Mouse (Mus musculus) cerebellum, adult (tissue): ENCODE data around the gene Rbm17.
"Not testable (repeated sequence)": the region's sequence is repeated elsewhere in the genome, so short reads cannot be mapped to it uniquely, and the experiment has no call there.

Experiments
- ATAC-seq: cut with Nextera tagmentation; 2 replicates; pipeline ENCODE4 v1.9.2; 2017; ENCODE audit warnings: mild to moderate bottlenecking, moderate library complexity, mixed read lengths; ENCODE audit not compliant: insufficient number of reproducible peaks, low FRiP score, low TSS enrichment

The Rbm17 gene

DNA sequence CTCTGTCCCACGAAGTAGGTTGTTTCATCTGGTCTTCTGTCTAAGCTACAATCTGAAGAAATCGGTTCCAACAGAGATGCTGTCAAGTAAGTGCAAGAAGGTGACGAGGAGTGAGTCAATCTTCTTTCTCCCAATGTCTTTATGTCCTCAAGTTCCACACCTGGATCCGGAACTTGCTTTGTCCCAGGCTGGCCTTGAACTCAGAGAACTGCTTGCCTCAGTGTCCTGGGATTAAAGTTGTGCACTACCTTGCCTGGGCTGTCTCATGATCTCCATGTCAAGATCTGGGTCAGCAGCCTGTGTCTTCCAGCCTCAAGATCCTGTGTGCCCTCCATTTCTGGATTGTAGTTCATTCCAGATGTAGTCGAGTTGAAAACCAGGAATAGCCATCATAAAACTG is at the start of gene Rbm17:
TSS of gene Rbm17 (minus strand) at position 101 of the 400 bp plus-strand sequence.
- ATAC-seq = no peak

DNA sequence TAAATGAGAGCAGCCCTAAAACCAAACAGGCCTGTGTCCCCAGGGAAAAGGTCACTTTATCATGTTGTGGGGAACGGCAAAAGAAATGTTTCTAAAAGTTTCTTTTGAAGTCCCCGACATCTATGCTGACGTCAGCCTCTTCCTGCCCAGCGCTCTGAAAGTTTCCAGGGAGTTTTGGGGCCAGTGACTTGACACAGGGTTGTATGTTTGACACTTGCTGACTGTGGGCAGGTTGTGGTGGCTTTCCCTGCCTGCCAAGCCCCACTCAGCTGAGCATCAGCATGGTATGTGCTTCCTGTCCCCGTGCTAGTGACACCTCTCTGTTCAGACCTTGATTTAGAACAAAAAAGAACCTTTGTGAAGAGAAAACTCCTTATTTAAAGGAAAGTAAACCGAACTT is 49.4 kb upstream of the Rbm17 start:
- no peak for ATAC-seq

DNA sequence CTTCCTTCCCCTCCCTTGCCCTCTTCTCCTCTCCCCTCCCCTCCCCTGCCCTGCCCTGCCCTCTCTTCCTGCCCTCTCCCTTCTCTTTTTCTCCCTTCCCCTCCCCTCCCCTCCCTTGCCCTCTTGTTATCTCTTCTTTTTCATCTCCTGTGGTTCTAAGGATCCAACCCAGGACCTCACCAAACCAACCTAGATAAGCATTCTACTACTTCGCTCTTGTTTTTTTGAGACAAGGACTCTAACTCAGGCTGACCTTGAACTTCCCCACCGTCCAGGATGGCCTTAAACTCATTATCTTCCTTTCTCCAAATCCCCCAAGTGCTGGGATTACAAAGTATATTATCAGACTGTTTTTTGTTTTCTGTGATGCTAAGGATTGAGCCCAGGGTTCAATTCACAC is 48.8 kb upstream of the Rbm17 start:
- ATAC-seq = no peak

DNA sequence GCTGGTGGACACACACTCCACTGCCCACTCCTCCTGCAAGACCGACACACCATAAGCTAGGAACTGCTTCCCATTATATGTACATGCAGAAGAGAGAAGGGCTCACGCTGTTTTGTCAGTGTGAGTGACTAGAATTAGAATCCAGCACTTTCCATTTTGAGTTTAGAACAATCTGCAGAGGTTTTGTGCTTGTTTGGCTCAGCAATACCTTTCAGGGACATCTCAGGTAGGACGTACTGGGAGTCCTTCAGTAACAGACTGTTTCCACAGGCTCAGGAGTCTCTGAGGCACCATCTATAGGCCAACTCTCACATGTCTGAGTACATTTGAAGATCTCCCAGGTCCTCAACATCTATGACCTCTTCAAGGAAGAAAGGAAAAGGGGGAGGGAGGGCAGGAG is 48.2 kb upstream of the Rbm17 start:
- no peak for ATAC-seq

DNA sequence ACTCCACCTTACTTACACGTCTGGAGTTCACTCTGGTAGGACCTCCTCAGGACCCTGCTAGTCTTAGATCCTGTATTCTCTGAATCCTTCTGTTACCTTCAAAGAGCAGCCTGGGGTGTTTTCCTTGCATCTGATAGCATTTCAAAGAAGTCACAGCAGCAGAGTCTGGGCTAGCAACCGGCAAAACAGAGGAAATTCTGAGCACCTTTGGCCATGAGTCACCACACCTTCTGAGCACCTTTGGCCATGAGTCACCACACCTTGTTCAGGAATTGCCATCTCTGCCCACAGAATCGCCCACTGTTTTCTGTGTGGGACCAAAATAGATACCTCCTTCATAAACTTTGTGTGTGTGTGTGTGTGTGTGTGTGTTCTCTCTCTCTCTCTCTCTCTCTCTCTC is 47.5 kb upstream of the Rbm17 start:
- ATAC-seq = no peak

DNA sequence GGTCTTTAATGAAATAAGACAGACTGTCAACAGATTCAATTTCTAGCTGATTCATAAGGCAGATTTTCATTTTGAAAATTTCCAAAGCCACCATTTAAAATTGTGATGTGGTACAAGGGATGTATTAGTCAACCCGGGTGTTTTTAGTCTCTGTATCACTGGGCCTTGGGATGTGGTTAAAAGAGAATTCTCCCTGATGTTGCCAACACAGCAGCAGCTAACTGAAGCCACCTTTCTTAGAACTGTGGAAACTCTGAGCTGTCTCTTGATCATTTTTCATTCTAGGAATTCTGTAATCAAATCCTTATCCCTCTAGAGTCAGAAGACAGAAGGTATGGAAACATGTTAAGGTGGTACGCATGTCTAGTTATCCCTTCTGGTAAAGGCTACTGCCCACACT is 41.3 kb upstream of the Rbm17 start:
- ATAC-seq = no peak

DNA sequence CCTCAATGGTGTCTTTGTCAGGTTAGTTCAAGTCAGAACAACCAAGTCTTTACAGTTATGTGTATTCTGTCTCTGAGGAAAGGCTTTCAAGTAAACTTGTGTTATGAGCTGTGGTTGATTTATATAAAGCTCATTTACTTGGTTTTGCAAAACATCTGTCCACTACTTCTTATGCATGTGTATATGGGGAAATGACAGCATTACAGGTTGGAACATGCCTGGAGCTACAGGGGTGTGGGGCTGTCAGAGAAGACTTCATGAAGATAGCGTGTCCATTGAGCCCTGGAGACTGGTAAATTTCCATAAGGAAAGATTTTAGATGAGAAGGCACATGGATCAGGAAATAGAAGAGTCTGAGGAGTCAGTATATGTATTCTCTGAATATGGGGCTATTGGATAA is 40.1 kb upstream of the Rbm17 start:
- ATAC-seq = no peak

DNA sequence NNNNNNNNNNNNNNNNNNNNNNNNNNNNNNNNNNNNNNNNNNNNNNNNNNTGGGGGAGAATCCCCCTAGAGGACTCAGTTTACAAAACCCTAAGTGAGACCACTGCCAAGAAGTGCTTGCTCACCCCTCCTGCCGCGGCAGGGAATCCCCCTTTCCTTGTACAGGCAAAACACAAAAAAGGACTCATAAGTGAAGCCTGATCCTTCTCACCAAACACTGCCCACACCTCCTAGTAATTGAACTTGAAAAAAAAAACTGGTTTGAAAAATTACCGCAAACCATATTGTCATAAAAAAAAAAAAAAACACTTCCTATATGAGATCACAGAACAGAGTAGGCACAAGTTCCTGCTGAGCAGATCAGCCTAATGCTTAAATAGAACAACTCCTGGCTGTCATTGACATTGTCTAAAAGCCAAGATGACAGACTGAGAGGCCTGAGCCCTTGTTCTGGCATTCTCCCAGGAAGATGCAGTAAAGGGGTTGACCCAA is 38.5 kb upstream of the Rbm17 start, which contains the start of gene Il2ra:
TSS of gene Il2ra (plus strand) at position 357 of the 491 bp plus-strand sequence.
- ATAC-seq = no peak

DNA sequence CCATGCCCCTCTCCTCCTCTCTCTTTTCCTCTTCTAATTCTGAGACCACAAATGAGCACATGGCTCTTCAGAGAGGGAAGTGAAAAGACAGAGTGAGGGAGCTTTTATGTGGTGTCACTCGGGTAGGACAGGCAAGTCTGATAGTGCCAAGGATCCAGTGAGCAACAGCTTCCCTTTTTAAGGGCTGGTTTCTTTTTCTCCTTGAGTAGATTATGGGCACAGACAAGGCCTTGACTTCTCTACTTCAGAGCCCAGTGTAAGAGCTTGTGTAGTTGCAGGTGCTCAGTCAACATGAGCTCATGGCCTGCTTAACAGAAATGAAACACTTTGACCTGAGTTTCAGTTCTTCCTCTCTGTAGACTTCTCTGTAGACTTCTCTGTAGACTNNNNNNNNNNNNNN is 33.2 kb upstream of the Rbm17 start:
- ATAC-seq = no peak

DNA sequence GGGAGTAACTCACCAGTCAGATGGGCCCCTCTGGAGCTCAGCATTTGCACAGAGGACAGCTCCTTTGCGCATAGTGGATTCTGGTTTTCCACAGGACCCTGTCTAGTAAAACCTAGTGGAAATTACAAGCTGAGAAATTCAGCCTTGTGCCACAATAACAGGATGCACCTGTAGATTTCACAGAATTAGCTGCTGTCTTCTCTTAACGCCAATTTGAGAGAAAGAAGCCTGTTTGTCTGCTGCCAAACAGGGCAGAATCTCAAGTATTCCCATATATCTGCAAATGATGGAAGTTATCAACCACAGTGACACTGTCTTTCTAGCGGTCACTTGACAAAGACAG is 32.2 kb upstream of the Rbm17 start:
- no peak for ATAC-seq

DNA sequence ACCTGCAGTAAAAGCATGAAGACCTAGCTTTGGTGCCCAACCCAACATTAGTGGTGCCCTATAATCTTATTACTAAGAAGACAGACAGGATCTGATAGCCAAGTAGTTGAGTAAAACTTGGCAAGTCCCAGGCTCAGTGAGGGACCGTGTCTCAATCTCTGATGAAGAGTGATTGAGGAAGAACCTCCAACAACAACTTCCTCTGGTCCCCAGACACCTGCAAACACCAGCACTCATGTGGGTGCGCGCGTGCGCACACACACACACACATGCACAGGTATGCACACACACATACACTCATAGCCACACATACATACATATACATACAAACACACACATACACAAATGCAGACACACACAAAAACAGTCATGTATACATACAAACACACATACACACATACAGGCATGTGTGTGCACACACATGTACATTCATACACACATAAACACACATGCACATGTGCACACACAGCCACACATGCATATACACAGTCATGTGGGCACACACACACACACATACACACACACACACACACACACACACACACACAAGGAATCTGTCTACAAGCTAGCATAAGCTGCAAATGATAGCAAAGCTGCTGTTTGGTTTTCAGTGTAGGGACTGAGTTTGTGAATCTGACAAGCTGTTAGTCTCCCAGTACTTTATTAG is 31.7 kb upstream of the Rbm17 start:
- ATAC-seq = no peak

DNA sequence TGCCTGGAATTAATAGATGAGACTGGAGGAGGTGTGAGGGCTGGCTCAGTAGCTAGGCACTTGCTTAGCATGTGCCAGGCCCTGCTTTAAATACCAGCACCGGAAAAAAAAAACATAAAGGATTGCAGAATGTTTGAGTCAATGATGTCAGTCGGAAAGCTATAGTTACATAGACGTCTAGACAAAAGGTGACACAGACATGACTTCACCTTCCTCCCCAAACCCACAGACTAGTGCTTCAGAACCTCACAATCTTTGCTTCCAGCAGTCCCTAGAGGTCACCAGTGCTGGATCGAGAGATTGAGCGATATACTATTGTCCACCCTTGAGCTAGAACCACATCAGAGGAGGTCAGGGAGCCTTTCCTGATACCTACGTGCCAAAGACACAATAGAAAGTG is 31.1 kb upstream of the Rbm17 start:
- ATAC-seq = no peak

DNA sequence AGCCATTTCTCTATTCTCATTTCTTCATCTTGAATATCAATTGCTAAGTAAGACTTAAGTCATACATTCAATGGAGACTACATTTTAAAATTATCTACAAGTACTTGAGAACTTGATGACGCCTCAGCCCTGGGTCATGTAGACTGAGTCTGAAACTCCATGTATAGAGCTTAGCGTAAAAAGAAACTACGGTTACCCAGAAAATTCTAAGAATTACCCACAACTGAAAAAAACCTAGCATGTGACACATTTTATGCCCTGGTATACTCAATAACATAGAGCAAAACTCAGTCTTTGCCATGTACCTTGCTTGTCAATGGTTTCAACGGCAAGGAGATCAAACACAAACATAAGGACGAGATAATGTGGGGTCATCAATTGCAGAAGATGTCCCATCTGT is 21.9 kb upstream of the Rbm17 start, which contains the start of gene Gm17490:
TSS of gene Gm17490 (minus strand) at position 375 of the 400 bp plus-strand sequence.
- ATAC-seq = no peak

DNA sequence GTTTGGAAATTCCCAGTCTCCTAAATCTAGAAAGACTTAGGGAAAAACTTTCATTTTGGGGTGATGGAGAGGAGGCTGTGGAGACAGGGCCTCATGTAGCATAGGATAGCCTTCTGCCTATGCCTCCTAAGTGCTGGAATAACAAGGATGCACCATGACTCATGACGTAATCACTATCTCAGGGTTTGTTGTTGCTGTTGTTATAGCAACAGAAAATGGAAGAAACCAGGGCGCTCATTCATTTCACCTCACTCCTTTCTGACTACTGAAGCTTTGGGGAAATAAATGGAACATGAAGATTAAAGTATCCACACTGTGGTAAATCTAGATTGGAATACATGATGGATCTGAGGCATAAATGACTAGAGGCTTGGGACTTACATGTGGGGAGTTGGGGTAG is 19.8 kb upstream of the Rbm17 start:
- no peak for ATAC-seq

DNA sequence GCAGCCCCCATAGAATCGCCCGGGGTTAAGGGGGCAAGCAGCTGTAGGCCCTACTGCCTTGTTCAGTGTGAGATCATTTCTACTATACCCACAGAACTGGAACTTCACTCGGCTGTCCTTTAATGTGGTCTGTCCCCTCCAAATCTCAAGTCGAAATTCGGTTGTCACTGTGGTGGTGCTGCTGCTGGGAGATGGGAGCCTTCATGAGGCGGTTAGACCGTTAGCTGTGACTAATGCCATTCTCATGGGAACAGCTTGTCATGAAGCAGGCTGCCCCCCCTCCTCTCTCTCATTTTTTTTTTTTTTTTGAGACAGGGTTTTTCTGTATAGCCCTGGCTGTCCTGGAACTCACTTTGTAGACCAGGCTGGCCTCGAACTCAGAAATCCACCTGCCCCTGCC is 19.2 kb upstream of the Rbm17 start:
- no peak for ATAC-seq

DNA sequence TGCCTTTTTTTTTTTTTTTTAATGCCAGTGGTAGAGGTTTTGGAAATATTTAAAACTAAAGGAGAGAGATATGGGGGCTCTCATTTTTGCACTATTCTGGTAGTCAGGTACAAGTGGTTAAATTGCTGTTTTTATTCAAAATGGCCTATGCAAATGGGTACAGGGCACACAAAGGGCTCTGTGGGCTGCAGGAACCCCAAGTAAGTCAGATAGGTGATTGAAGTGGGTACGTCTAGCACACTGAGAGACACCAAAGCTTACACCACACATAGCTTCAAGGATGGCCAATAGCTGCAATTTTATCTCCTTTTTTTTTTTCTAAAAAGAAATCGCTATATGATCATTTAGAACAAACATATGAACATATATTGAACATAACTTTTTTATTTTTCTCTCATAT is 15.6 kb upstream of the Rbm17 start:
- ATAC-seq = no peak

DNA sequence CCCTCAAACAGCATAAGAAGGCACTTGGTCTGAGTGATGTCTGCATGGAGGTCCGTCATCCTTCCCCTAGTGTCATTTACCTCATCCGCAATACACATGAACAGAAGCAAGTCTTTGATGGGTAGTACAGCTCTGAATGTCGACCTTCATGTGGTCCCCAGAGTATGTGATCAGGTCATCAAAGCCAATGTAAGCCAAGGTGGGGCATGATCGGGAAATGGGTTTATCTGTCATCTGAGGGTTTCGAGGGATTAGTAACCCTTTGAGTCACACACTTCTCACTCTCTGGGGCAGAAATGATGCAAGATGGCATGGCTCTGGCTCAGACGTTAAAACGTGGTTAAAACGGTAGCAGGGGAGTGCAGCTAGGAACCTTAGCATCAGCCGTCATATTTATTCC is 12.9 kb upstream of the Rbm17 start:
- ATAC-seq = no peak

DNA sequence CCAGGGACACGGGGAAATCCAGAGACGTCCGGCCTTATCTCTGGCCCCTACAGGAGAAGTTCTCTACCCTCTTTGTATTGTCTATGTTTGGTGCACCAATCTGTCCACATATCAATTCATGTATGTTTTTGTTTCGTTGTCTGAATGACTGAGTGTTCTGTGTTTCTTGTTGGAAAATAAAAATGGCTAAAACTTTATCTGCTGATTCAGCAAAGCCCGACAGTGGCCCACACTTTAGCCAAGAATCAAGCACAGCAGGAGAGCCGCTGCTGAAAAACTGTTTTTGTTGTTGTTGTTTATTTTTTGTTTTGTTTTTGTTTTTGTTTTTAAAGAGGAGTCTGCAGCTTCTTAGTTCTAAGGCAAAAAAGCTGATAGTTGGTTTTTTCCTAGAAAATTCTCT is 9.0 kb upstream of the Rbm17 start:
- ATAC-seq = not testable (repeated sequence)

DNA sequence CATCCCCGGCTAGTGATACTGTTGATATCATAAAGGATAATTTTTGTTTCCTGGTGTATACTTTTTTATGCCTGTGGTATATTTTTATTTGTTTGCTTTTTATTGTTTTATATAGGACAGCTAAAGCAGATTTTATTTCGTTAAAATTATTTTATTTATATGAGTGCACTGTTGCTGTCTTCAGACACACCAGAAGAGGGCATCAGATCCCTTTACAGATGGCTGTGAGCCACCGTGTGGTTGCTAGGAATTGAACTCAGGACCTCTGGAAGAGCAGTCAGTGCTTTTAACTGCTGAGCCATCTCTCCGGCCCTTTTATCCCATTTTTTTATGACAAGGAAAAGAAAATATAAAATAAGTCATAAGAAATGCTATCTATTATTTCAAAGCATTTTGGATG is 2.8 kb upstream of the Rbm17 start:
- not testable (repeated sequence) for ATAC-seq

DNA sequence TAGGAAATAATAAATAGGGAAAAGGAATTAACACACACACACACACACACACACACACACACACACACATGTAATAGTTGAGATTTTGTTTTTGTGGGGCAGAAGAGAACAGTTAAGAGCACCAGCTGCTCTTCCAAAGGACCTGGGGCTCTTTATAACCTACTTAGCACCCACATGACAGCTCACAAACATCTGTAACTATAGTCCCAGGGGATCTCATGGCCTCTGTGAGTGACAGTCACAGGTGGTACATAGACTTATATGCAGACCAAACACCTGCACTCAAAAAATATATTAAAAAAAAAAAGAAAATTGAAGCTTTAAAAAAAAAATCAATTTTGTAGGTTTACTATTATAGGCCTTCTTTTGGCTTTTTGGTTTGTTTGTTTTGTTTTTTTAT is 958 bp upstream of the Rbm17 start:
- no peak for ATAC-seq

DNA sequence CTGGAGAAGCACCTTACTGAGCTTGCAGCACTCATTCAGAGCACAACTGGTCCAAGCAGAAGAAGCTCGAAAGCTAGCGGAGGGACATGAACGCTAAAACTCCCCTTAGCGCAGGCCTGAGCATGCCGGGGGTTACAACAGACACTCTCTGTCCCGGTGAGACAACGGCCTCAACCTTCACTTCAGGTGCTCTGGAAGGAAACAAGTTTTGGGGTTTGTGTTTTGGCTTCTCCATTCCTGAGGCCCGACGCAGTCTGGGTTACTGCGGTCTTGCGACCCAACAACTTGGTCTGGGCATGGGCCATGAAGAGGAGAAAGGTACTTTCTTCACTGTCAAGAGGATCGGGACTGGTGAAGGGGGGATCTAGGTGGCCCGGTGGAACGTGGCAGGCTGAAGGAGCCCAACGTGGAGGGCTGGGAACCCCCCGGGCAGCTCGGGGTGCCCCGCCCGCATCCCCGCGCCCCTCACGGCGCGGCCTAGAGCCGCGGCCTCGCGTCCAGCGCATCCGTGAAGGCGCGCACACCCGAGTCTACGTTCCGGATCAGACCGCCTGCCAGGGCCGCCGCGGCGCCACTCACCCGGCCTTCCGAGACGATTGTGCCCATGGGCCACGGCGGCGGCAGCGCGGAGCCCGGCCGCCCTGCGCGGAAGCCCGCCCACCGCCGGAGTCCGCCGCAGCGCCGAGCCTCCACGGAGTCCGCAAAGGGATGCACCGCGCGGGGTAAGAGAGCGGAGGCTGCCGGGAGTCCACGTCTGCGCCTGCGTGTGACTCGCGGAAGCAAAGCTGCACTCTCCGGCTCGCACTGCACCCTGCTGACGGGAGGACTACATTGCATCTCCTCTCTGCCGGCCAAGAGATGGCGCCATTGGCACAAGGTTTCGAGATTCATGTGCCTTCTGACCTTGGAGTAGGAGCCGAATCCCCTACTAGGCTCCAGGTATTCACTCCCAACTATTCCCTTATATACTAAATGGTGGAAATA is 1.2 kb downstream of the Rbm17 start:
- peak; percentile 97 for ATAC-seq

DNA sequence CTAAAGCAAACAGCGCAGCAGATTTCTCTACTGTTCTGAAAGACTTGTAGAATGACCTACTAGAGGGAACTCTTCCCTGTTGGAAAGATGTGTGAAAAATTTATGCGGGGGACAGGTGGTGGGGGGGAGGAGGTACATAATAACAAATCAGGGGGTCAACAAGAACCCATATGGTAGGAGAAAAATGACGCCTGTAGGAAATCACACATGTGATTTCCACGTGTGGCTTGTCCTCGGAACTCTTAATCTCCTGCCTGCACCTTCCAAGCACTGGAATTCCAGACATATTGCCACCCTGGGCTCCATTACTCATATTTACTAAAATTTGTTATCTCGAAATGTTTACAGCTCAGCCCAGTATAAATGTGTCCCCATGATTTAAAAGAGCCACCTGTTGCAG is 2.2 kb downstream of the Rbm17 start:
- no peak for ATAC-seq
